Mouse (Mus musculus): ENCODE measurements around the gene Ttc16.

The Ttc16 gene

GRCm38 (mm10) chr2:32718761-32719160 is 56.7 kb downstream of the Ttc16 start:
- DNase-seq (ENCODE audit: low spot score): no peak

GRCm38 (mm10) chr2:32714987-32715425 is 60.4 kb downstream of the Ttc16 start:
- no peak for DNase-seq (ENCODE audit: low spot score)

- DNase-seq (ENCODE audit: low spot score): no peak
Measured at GRCm38 (mm10) chr2:32714117-32714986, 61.1 kb downstream of the Ttc16 start.

DNA sequence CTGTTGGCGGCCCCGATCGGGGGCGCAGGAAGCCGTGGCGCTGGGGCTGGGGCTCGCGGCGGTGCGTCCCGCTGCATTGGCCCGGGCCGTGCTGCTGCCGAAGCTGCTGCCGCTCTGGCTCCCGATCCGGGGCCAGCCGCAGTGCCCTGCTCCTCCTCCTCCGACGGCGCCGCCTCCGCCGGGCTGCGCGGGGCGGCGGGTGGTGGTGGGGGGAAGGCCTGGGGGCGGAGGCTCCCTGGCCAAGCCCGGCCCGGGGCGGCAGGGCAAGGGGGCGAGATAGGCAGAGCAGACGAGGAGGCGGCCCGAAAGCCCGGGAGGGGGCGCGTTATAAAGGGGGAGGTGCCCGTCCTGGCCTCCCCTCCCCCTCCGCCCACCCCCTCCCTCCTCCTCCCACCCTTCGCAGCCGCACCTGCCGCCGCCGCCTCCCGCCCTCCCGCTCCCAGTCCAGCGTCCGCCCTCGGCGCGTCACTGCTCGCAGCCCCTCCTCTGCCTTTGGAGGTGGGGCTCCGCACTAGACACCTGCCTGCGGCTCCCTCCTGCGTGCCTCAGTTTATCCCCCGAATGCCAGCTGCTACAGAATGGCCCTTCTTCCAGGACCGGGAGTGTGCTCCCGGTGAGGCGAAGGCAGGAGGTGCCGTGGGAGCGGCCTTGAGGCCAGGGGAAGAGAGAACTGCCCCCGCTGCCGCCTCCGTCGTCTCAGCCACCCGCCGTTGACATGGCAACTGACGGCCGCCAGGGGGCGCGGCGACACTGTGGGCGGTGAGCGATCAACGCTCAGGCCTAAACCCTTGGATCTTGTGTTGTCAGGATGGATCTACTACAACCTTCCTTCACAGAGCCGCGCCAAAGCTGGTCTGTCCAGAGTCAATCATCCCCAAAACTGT is 62.3 kb downstream of the Ttc16 start, which contains the start of gene Cdk9:
TSS of gene Cdk9 (minus strand) at position 143 of the 884 bp plus-strand sequence.
- peak; percentile 94 for DNase-seq (ENCODE audit: low spot score)

DNA sequence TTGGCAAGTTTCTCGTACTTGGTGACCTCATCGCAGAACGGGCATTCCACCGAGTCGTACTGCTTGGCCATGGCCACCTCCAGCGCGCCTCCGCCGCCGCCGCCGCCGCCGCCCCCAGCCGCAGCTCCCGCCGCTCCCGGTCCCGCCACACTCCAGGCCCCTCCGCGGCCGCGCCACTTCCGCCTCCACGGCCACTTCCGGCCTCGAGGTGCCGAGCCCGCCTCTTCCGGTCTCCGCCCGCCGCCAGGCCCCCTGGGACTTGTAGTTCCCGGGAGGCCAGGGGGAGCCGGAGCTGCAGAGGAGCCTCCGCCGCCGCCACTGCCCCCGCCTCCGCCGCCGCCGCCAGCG is 62.9 kb downstream of the Ttc16 start:
- peak; percentile 83 for DNase-seq (ENCODE audit: low spot score)

GRCm38 (mm10) chr2:32712108-32712551 is 63.3 kb downstream of the Ttc16 start:
- DNase-seq (ENCODE audit: low spot score): no peak

GRCm38 (mm10) chr2:32711301-32712056 is 64.0 kb downstream of the Ttc16 start:
- DNase-seq (ENCODE audit: low spot score): no peak

DNA sequence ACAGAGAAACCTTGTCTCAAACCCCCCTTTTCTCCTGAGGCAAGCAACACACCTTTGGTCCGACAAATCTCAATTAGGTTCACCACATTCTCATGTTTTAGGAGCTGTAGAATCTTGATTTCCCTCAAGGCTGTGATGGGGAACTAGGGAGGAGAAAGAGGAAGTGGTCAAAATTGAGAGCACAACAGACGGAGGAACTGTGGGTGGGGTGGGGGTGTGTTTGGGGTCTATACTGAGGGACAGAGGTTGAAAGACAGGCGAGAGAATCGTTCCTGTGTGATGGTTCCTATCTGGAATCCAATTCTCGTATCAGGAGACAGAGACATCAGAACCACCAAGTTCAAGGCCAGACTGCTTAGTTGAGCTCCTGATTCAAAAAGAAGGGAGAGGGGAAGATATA is 65.0 kb downstream of the Ttc16 start:
- DNase-seq (ENCODE audit: low spot score): no peak

GRCm38 (mm10) chr2:32709521-32710137 is 65.8 kb downstream of the Ttc16 start:
- no peak for DNase-seq (ENCODE audit: low spot score)

DNA sequence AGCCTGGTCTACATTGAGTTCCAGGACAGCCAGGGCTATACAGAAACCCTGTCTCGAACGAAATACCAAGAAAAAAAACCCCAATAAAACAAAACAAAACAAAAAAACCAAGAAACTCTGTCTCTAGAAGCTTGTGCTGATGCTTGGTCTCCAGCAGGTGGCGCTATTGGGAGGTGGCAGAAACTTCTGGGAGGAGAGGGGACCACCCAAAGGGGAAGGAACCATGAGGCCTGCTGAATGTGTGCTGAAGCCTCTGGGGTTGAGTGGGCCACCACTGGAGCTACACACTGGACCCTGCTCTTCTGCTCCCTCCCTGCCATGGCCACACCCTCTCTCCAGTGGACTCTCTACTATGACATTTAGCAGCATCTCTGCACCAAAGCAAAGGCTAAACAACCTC is 66.8 kb downstream of the Ttc16 start:
- no peak for DNase-seq (ENCODE audit: low spot score)
